Mouse (Mus musculus): ENCODE measurements around the gene Mmp23. TPM values are rescaled to one million over a fixed set of nuclear protein-coding genes. Genes with fewer than 3 reads are reported as not detected.
"Not testable (repeated sequence)": the region's sequence is repeated elsewhere in the genome, so short reads cannot be mapped to it uniquely, and the experiment has no call there.

Mmp23 gene
- polyA plus RNA-seq, 2 experiments: 19.8 to 34.7 TPM

GRCm38 (mm10) chr4:155675991-155676390 is 22.8 kb upstream of the Mmp23 start:
- no peak overlapping the region for H3K9ac ChIP-seq (ENCODE audit: low read depth, low read length, severe bottlenecking)
- DNase-seq (ENCODE audit: low spot score) (no peak), ATAC-seq (ENCODE audit: low FRiP score, low read depth) (no peak)
- H3K27ac ChIP-seq (replicated peaks; ENCODE audit: low read depth, low read length): no peak overlapping the region
- no peaks in the 10 kb centered on the region for H3K36me3 ChIP-seq (ENCODE audit: control insufficient read depth, insufficient read depth, low read length)
- no peaks in the 10 kb centered on the region for H3K27me3 ChIP-seq (ENCODE audit: control insufficient read depth, insufficient read depth, low read length)
- WGBS: 84% methylated on average over 2 of the region's 2 CpGs
- H3K4me2 ChIP-seq (replicated peaks; ENCODE audit: low read depth, low read length, severe bottlenecking): no peak overlapping the region
- no peak for TF ChIP-seq POLR2A (IDR thresholded peaks at IDR 0.05; ENCODE audit: borderline replicate concordance, extremely low read depth, insufficient read depth, insufficient read length)
- no peaks in the 10 kb centered on the region for H3K9me3 ChIP-seq (ENCODE audit: control insufficient read depth, low read length)
- no peak overlapping the region for H3K4me3 ChIP-seq (replicated peaks; ENCODE audit: low read length)
- no peaks in the 10 kb centered on the region for H3K4me1 ChIP-seq (ENCODE audit: control insufficient read depth, insufficient read depth, low read length)

GRCm38 (mm10) chr4:155672082-155672481 is 18.9 kb upstream of the Mmp23 start:
- 52% methylated on average over 2 of the region's 2 CpGs for WGBS
- Histone ChIP-seq H3K4me1 (ENCODE audit: control insufficient read depth, insufficient read depth, low read length) (peaks cover 8% of the 10 kb centered on the region; the same call in 1 of the 2 replicates), H3K27me3 (ENCODE audit: control insufficient read depth, insufficient read depth, low read length) (no peaks in the 10 kb centered on the region), H3K4me2 (replicated peaks; ENCODE audit: low read depth, low read length, severe bottlenecking) (no peak overlapping the region), H3K27ac (replicated peaks; ENCODE audit: low read depth, low read length) (no peak overlapping the region), H3K9ac (ENCODE audit: low read depth, low read length, severe bottlenecking) (no peak overlapping the region), H3K36me3 (ENCODE audit: control insufficient read depth, insufficient read depth, low read length) (no peaks in the 10 kb centered on the region), H3K4me3 (replicated peaks; ENCODE audit: low read length) (no peak overlapping the region), H3K9me3 (ENCODE audit: control insufficient read depth, low read length) (no peaks in the 10 kb centered on the region)
- no peak for TF ChIP-seq POLR2A (IDR thresholded peaks at IDR 0.05; ENCODE audit: borderline replicate concordance, extremely low read depth, insufficient read depth, insufficient read length)
- DNase-seq (ENCODE audit: low spot score) (no peak), ATAC-seq (ENCODE audit: low FRiP score, low read depth) (no peak)

DNA sequence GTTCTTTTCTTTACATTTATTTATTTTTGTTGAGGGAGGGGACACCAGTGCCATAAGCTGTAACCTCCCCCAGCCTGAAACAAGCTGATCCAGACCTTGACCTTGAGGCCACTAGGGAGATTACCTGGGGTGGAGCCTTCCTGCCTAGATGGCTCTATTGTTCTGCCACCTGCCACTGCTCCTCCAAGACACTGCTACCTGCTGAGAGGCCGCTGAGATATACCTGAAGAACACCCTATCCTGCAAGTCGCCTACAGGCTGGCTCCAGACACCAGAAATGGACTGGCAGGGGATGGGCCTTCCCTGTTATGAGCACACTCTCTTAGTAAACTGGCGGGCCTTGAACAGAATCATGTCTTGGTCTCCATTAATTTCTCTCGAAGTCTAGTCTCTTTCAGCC is 17.1 kb upstream of the Mmp23 start:
- not testable (repeated sequence) for H3K4me3 ChIP-seq (replicated peaks; ENCODE audit: low read length); H3K9ac ChIP-seq (ENCODE audit: low read depth, low read length, severe bottlenecking); H3K27me3 ChIP-seq (ENCODE audit: control insufficient read depth, insufficient read depth, low read length); H3K36me3 ChIP-seq (ENCODE audit: control insufficient read depth, insufficient read depth, low read length); H3K9me3 ChIP-seq (ENCODE audit: control insufficient read depth, low read length); ATAC-seq (ENCODE audit: low FRiP score, low read depth); H3K4me2 ChIP-seq (replicated peaks; ENCODE audit: low read depth, low read length, severe bottlenecking); H3K4me1 ChIP-seq (ENCODE audit: control insufficient read depth, insufficient read depth, low read length); DNase-seq (ENCODE audit: low spot score); H3K27ac ChIP-seq (replicated peaks; ENCODE audit: low read depth, low read length)
- WGBS: 68% methylated on average over 4 of the region's 4 CpGs

GRCm38 (mm10) chr4:155669598-155670075 is 16.5 kb upstream of the Mmp23 start:
- peak overlapping the region; percentile 57 for H3K4me2 ChIP-seq (replicated peaks; ENCODE audit: low read depth, low read length, severe bottlenecking)
- peaks cover 8% of the 10 kb centered on the region for H3K36me3 ChIP-seq (ENCODE audit: control insufficient read depth, insufficient read depth, low read length)
- H3K4me1 ChIP-seq (ENCODE audit: control insufficient read depth, insufficient read depth, low read length): peaks cover 8% of the 10 kb centered on the region; the same call in 1 of the 2 replicates
- no peak for TF ChIP-seq POLR2A (IDR thresholded peaks at IDR 0.05; ENCODE audit: borderline replicate concordance, extremely low read depth, insufficient read depth, insufficient read length)
- no peaks in the 10 kb centered on the region for H3K9me3 ChIP-seq (ENCODE audit: control insufficient read depth, low read length)
- no peak overlapping the region for H3K9ac ChIP-seq (ENCODE audit: low read depth, low read length, severe bottlenecking)
- ATAC-seq (ENCODE audit: low FRiP score, low read depth): no peak
- 0% methylated on average over 8 of the region's 8 CpGs for WGBS
- no peak overlapping the region for H3K27ac ChIP-seq (replicated peaks; ENCODE audit: low read depth, low read length)
- peak overlapping the region; percentile 84 for H3K4me3 ChIP-seq (replicated peaks; ENCODE audit: low read length)
- no peak for DNase-seq (ENCODE audit: low spot score)
- no peaks in the 10 kb centered on the region for H3K27me3 ChIP-seq (ENCODE audit: control insufficient read depth, insufficient read depth, low read length)

DNA sequence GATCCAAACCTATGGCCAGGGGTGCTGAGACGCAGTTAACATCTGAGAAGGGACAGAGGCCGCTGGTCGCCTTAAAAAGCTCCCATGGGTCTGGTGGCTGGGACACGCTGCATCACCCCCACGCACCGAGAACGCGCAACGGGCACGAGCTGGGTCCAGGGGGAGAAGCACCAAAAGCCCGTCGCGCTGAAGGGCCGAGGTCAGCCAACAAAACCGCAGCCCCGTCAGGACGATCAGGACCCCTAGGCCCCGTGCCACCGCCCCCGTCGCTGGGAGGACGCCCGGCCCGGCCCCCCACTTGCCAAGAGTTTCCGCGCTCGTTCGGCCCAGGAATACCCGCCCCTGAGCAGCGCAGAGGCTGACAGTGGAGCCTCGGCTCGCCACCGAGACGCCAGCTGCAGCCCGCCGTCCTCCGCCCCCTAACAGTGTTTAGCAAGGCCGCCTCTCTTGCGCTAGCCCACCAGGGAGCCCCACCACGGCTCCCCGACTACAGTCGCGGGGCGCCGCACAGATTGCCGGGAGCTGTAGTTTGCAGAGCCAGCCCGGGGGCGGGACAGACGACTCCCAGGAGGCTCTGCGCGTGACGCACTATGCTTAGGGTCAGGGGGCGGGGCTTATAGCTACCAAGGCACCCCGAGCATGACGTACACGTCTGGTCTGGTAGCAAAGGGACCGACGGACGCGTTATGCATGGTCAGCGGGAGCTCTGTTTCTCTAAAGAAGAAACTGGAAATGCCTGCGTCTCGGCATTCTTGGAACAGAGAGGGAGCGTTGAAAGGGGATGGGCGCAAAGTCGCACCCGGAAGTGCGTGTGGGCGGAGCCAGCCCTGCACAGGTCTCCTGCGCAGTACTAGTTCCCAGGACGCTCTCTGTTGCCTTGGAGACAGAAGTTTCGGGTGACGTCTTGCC is 15.8 kb upstream of the Mmp23 start, which contains the start of gene Mib2:
Gene Mib2 (minus strand): TSS at position 510 of the 909 bp plus-strand sequence.
- peak; percentile 99 for DNase-seq (ENCODE audit: low spot score)
- WGBS: under 1% methylated on average over 61 of the region's 73 CpGs
- H3K27ac ChIP-seq (replicated peaks; ENCODE audit: low read depth, low read length): peak within 1 kb of the TSS; percentile 70

More for the DNA sequence above, 15.8 kb upstream of the Mmp23 start, which contains the start of gene Mib2:
- no peak for TF ChIP-seq POLR2A (IDR thresholded peaks at IDR 0.05; ENCODE audit: borderline replicate concordance, extremely low read depth, insufficient read depth, insufficient read length)
- H3K4me3 ChIP-seq (replicated peaks; ENCODE audit: low read length): peak within 1 kb of the TSS; percentile 84
- peaks cover 8% of the 10 kb centered on the region; the same call in 1 of the 2 replicates for H3K4me1 ChIP-seq (ENCODE audit: control insufficient read depth, insufficient read depth, low read length)
- H3K9me3 ChIP-seq (ENCODE audit: control insufficient read depth, low read length): no peaks in the 10 kb centered on the region
- H3K9ac ChIP-seq (ENCODE audit: low read depth, low read length, severe bottlenecking): peak within 1 kb of the TSS; percentile 84
- peak within 1 kb of the TSS; percentile 85 for H3K4me2 ChIP-seq (replicated peaks; ENCODE audit: low read depth, low read length, severe bottlenecking)
- no peaks in the 10 kb centered on the region for H3K27me3 ChIP-seq (ENCODE audit: control insufficient read depth, insufficient read depth, low read length)
- peaks cover 12% of the 10 kb centered on the region for H3K36me3 ChIP-seq (ENCODE audit: control insufficient read depth, insufficient read depth, low read length)
- peak; percentile 99 for ATAC-seq (ENCODE audit: low FRiP score, low read depth)
